Mouse (Mus musculus): ENCODE data around the gene Psmd11. TPM values are rescaled to one million over a fixed set of nuclear protein-coding genes. Genes with fewer than 3 reads are reported as not detected.
"Not testable (repeated sequence)": the region's sequence is repeated elsewhere in the genome, so short reads cannot be mapped to it uniquely, and the experiment has no call there.

Psmd11 gene
- total RNA-seq (2021): 151 and 166 TPM in 2 replicates
- long read RNA-seq, transcript Psmd11-214 (13 exons, 1,626 nt): minor isoform, 46 of 256 reads
- long read RNA-seq, transcript Psmd11-201 (14 exons, 2,848 nt): major isoform, 196 of 256 reads
- long read RNA-seq, partial matches to known transcripts: 8 of 256 reads
- long read RNA-seq, other reads (novel, unspliced or antisense): 6 of 256 reads

GRCm38 (mm10) chr11:80428381-80429008 lies at the start of gene Psmd11:
Gene Psmd11, plus strand, starts transcription at chr11:80428615.
- peak; percentile 95 for DNase-seq

GRCm38 (mm10) chr11:80379184-80379583 lies 49.2 kb upstream of the Psmd11 start:
- DNase-seq: not testable (repeated sequence)

GRCm38 (mm10) chr11:80382626-80383018 lies 45.8 kb upstream of the Psmd11 start:
- peak; percentile 11 for DNase-seq

- DNase-seq: peak; percentile 98
Observed at GRCm38 (mm10) chr11:80383019-80383625, 45.3 kb upstream of the Psmd11 start, which contains the start of gene Zfp207. Gene Zfp207, plus strand, starts transcription at chr11:80383279.

- no peak for DNase-seq
Observed at GRCm38 (mm10) chr11:80383626-80384046, 44.8 kb upstream of the Psmd11 start.

- DNase-seq: no peak
Observed at GRCm38 (mm10) chr11:80384461-80384860, 44.0 kb upstream of the Psmd11 start.

- no peak for DNase-seq
Observed at GRCm38 (mm10) chr11:80385055-80385454, 43.4 kb upstream of the Psmd11 start.

- no peak for DNase-seq
Observed at GRCm38 (mm10) chr11:80386790-80387189, 41.6 kb upstream of the Psmd11 start.

- DNase-seq: no peak
Observed at GRCm38 (mm10) chr11:80389885-80390284, 38.5 kb upstream of the Psmd11 start.

- no peak for DNase-seq
Observed at GRCm38 (mm10) chr11:80391407-80392120, 36.9 kb upstream of the Psmd11 start.

GRCm38 (mm10) chr11:80395930-80396329 lies 32.5 kb upstream of the Psmd11 start:
- DNase-seq: no peak

- DNase-seq: no peak
Observed at GRCm38 (mm10) chr11:80396617-80397016, 31.8 kb upstream of the Psmd11 start.

- DNase-seq: not testable (repeated sequence)
Observed at GRCm38 (mm10) chr11:80407878-80408277, 20.5 kb upstream of the Psmd11 start.

- no peak for DNase-seq
Observed at GRCm38 (mm10) chr11:80410377-80410776, 18.0 kb upstream of the Psmd11 start.

- no peak for DNase-seq
Observed at GRCm38 (mm10) chr11:80417085-80417484, 11.3 kb upstream of the Psmd11 start.

- DNase-seq: no peak
Observed at GRCm38 (mm10) chr11:80419743-80420142, 8.7 kb upstream of the Psmd11 start.

GRCm38 (mm10) chr11:80420202-80420984 lies 8.0 kb upstream of the Psmd11 start:
- DNase-seq: no peak

- DNase-seq: no peak
Observed at GRCm38 (mm10) chr11:80421421-80422047, 6.9 kb upstream of the Psmd11 start.

GRCm38 (mm10) chr11:80424691-80425090 lies 3.7 kb upstream of the Psmd11 start:
- DNase-seq: no peak

- no peak for DNase-seq
Observed at GRCm38 (mm10) chr11:80425247-80425778, 3.1 kb upstream of the Psmd11 start.

Data from adrenal gland, postnatal 25 days (tissue).